10 mouse cellular contexts compared by ENCODE assay signal in genomic region chr1:153451237-153452154, GRCm38 (mm10). TPM values are rescaled to one million over a fixed set of nuclear protein-coding genes. Genes with fewer than 3 reads are reported as not detected.
DNase-seq lines count a peak whose midpoint lies in the region; ATAC-seq and TF ChIP-seq lines count a peak whose summit lies in the region.
"Had no signal": no experiment of that assay in that cellular context is flagged by ENCODE, and none has a peak within 500 bp of the region (broad histone marks: within the 10 kb centered on the region; RNA-seq: fewer than 3 reads in every experiment).

No protein-coding gene starts in this region.

- H3K36me3 ChIP-seq in hindbrain, embryonic 10.5 days, result peaks cover 53% of the 10 kb centered on the region
- peaks cover 36% of the 10 kb centered on the region for H3K36me3 ChIP-seq in hindbrain, embryonic 12.5 days
- H3K36me3 ChIP-seq in heart, postnatal 0 days (replicated peaks; ENCODE audit: control insufficient read depth, insufficient read depth, low read length), result peaks cover 26% of the 10 kb centered on the region
- H3K36me3 ChIP-seq in limb, embryonic 14.5 days (ENCODE audit: control insufficient read depth, insufficient read depth, low read length), result peaks cover 46% of the 10 kb centered on the region

- no peak overlapping the region for H3K27ac ChIP-seq in hindbrain, embryonic 10.5 days
- H3K27ac ChIP-seq in hindbrain, embryonic 12.5 days, result no peak overlapping the region
- H3K27ac ChIP-seq in heart, postnatal 0 days (ENCODE audit: low read depth), result no peak overlapping the region
- no peak overlapping the region for H3K27ac ChIP-seq in limb, embryonic 14.5 days (replicated peaks; ENCODE audit: low read depth, low read length)
- H3K27ac ChIP-seq: embryonic facial prominence, embryonic 13.5 days; macrophage had no signal

- TF ChIP-seq EP300 in heart, postnatal 0 days (IDR thresholded peaks at IDR 0.05; ENCODE audit: low read depth), result no peak

- H3K27me3 ChIP-seq in hindbrain, embryonic 10.5 days (ENCODE audit: insufficient read depth, poor library complexity, severe bottlenecking), result no peaks in the 10 kb centered on the region
- H3K27me3 ChIP-seq in hindbrain, embryonic 12.5 days, result no peaks in the 10 kb centered on the region
- no peaks in the 10 kb centered on the region for H3K27me3 ChIP-seq in heart, postnatal 0 days (ENCODE audit: control insufficient read depth, insufficient read depth, low read length)
- H3K27me3 ChIP-seq in limb, embryonic 14.5 days (ENCODE audit: control insufficient read depth, insufficient read depth, low read length), result no peaks in the 10 kb centered on the region
- H3K27me3 ChIP-seq: embryonic facial prominence, embryonic 13.5 days had no signal

- H3K4me2 ChIP-seq in hindbrain, embryonic 12.5 days (replicated peaks), result no peak overlapping the region
- H3K4me2 ChIP-seq in heart, postnatal 0 days (ENCODE audit: low read depth, low read length), result no peak overlapping the region
- H3K4me2 ChIP-seq in limb, embryonic 14.5 days (replicated peaks; ENCODE audit: low read depth, low read length, severe bottlenecking), result no peak overlapping the region
- H3K4me2 ChIP-seq: embryonic facial prominence, embryonic 13.5 days had no signal

- 75% methylated on average over 10 of the region's 10 CpGs for WGBS in hindbrain, embryonic 10.5 days
- 79% methylated on average over 10 of the region's 10 CpGs for WGBS in hindbrain, embryonic 12.5 days
- 70% methylated on average over 10 of the region's 10 CpGs for WGBS in heart, postnatal 0 days
- 73% methylated on average over 10 of the region's 10 CpGs for WGBS in limb, embryonic 14.5 days

- TF ChIP-seq POLR2A in limb, embryonic 14.5 days (IDR thresholded peaks at IDR 0.05; ENCODE audit: borderline replicate concordance, extremely low read depth, insufficient read depth, insufficient read length), result no peak

- no peaks in the 10 kb centered on the region for H3K4me1 ChIP-seq in hindbrain, embryonic 10.5 days (replicated peaks)
- H3K4me1 ChIP-seq in hindbrain, embryonic 12.5 days, result no peaks in the 10 kb centered on the region
- H3K4me1 ChIP-seq in heart, postnatal 0 days (ENCODE audit: control insufficient read depth, insufficient read depth), result no peaks in the 10 kb centered on the region
- H3K4me1 ChIP-seq in limb, embryonic 14.5 days (ENCODE audit: control insufficient read depth, insufficient read depth, low read length), result no peaks in the 10 kb centered on the region
- H3K4me1 ChIP-seq: embryonic facial prominence, embryonic 13.5 days had no signal

- H3K9me3 ChIP-seq in hindbrain, embryonic 10.5 days, result no peaks in the 10 kb centered on the region
- no peaks in the 10 kb centered on the region for H3K9me3 ChIP-seq in hindbrain, embryonic 12.5 days (replicated peaks)
- no peaks in the 10 kb centered on the region for H3K9me3 ChIP-seq in heart, postnatal 0 days (replicated peaks; ENCODE audit: control insufficient read depth, low read length)
- H3K9me3 ChIP-seq in limb, embryonic 14.5 days (ENCODE audit: control insufficient read depth, low read length), result no peaks in the 10 kb centered on the region
- H3K9me3 ChIP-seq: embryonic facial prominence, embryonic 13.5 days had no signal

- ATAC-seq in hindbrain, embryonic 12.5 days (ENCODE audit: low FRiP score), result no peak
- ATAC-seq in heart, postnatal 0 days (ENCODE audit: insufficient read depth, low read depth), result 0 out of 2 replicates have a peak, but pooled peaks have one; percentile 30
- peak; percentile 29; the same call in 1 of the 2 replicates for ATAC-seq in limb, embryonic 14.5 days (ENCODE audit: low FRiP score, low read depth)

- no peak overlapping the region for H3K4me3 ChIP-seq in hindbrain, embryonic 10.5 days
- no peak overlapping the region for H3K4me3 ChIP-seq in hindbrain, embryonic 12.5 days
- no peak overlapping the region for H3K4me3 ChIP-seq in heart, postnatal 0 days (ENCODE audit: low read depth, low read length)
- no peak overlapping the region for H3K4me3 ChIP-seq in limb, embryonic 14.5 days (replicated peaks; ENCODE audit: low read length)
- H3K4me3 ChIP-seq: embryonic facial prominence, embryonic 13.5 days had no signal

- H3K9ac ChIP-seq in hindbrain, embryonic 12.5 days, result no peak overlapping the region
- no peak overlapping the region for H3K9ac ChIP-seq in heart, postnatal 0 days (replicated peaks; ENCODE audit: low read depth, low read length)
- no peak overlapping the region for H3K9ac ChIP-seq in limb, embryonic 14.5 days (ENCODE audit: low read depth, low read length, severe bottlenecking)
- H3K9ac ChIP-seq: embryonic facial prominence, embryonic 13.5 days had no signal

- TF ChIP-seq CTCF in heart, postnatal 0 days (IDR thresholded peaks at IDR 0.05; ENCODE audit: low read depth), result peak; percentile 51

- DNase-seq in hindbrain, embryonic 10.5 days (ENCODE audit: low spot score), result peak; percentile 26
- peak; percentile 86 for DNase-seq in ES-CJ7 (ENCODE audit: low read depth, low spot score)
- peak; percentile 22 to 24 for DNase-seq in cerebellum, adult 18-20 months
- peak; percentile 31 for DNase-seq in heart, postnatal 0 days (ENCODE audit: low spot score)
- DNase-seq in limb, embryonic 14.5 days (ENCODE audit: low spot score), result no peak
- peak; percentile 18 for DNase-seq in retina, adult 2 months (ENCODE audit: low read depth, low spot score)
- no peak for DNase-seq in urinary bladder, postnatal 4 days (ENCODE audit: low spot score in 2 of 2)

RNA-seq across cellular contexts. Expression of gene Shcbp1l, which starts 26.5 kb away (rescaled TPM):
- polyA plus RNA-seq in hindbrain, embryonic 10.5 days (2016; fragmentation: Nextera tagmentation; extraction: Ambion mirVana), result not detected in 2 replicates
- 0.20 and 0.39 TPM in 2 replicates for polyA plus RNA-seq in hindbrain, embryonic 12.5 days (2016; fragmentation: Nextera tagmentation; extraction: Ambion mirVana)
- not detected in 2 replicates for total RNA-seq in heart, postnatal 0 days (2014; rRNA removed; ENCODE audit: low replicate concordance)
- 0.07 TPM in 1 of 2 replicates, not detected in the other for polyA plus RNA-seq in heart, postnatal 0 days (2015; fragmentation: Nextera tagmentation; extraction: Ambion mirVana)
- 0.59 and 1.5 TPM in 2 replicates for polyA plus RNA-seq in limb, embryonic 14.5 days (2012; rRNA removed)
- polyA plus RNA-seq in limb, embryonic 14.5 days (2014; fragmentation: Nextera tagmentation; extraction: Ambion mirVana), result 0.17 and 0.32 TPM in 2 replicates

RNA-seq across cellular contexts. Expression of gene Dhx9, which starts 36.0 kb away (rescaled TPM):
- polyA plus RNA-seq in hindbrain, embryonic 10.5 days (2016; fragmentation: Nextera tagmentation; extraction: Ambion mirVana), result 31.1 and 42.1 TPM in 2 replicates
- 47.3 and 47.4 TPM in 2 replicates for polyA plus RNA-seq in hindbrain, embryonic 12.5 days (2016; fragmentation: Nextera tagmentation; extraction: Ambion mirVana)
- total RNA-seq in heart, postnatal 0 days (2014; rRNA removed; ENCODE audit: low replicate concordance), result 28.3 and 45.8 TPM in 2 replicates
- polyA plus RNA-seq in heart, postnatal 0 days (2015; fragmentation: Nextera tagmentation; extraction: Ambion mirVana), result 11.9 and 12.7 TPM in 2 replicates
- 104 and 143 TPM in 2 replicates for polyA plus RNA-seq in limb, embryonic 14.5 days (2012; rRNA removed)
- 24.2 and 26.9 TPM in 2 replicates for polyA plus RNA-seq in limb, embryonic 14.5 days (2014; fragmentation: Nextera tagmentation; extraction: Ambion mirVana)

Comparison
In these comparisons a context has a peak if more than half of its experiments do, and no peak if none do; other contexts are left out.
1. DNase-seq: peak in hindbrain, embryonic 10.5 days (single experiment), ES-CJ7 (single experiment), cerebellum, adult 18-20 months (2 of 2), heart, postnatal 0 days (single experiment) and retina, adult 2 months (single experiment); none in limb, embryonic 14.5 days (single experiment) and urinary bladder, postnatal 4 days (0 of 2).